Mouse (Mus musculus): ENCODE measurements around the gene Akap6.

- TF ChIP-seq CTCF (IDR thresholded peaks at IDR 0.05; ENCODE audit: low read depth) = peak; percentile 44; the same call in 1 of the 2 replicates
- no peak for TF ChIP-seq EP300 (IDR thresholded peaks at IDR 0.05; ENCODE audit: low read depth)
Measured at GRCm38 (mm10) chr12:52895672-52896460, 196.7 kb downstream of the Akap6 start.
